9 mouse cellular contexts compared by ENCODE assay signal in the genomic region with DNA sequence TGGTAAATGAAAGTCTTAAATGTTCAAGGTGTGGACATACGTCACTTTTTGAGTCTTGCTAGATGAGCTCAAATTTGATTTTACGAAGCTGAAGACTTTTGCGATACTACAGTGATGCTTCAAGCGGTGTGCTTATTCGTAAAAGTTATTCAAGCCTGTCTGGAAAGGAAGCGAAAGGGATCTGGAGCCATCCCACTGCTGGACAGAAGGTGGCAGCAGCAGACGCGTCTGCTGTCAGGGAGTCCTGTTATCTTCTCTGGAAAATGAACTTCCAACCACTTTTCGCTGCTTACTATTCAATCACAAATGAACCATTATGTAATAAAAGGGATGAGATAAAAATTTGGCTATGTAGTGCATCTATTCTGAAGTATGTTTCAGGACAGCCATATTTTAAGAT.
A peak's percentile ranks its signal among the peaks of the same experiment; 100 is the strongest.
DNase-seq lines count a peak whose midpoint lies in the region; ATAC-seq and TF ChIP-seq lines count a peak whose summit lies in the region.
"Had no signal": no experiment of that assay in that cellular context is flagged by ENCODE, and none has a peak within 500 bp of the region (broad histone marks: within the 10 kb centered on the region; RNA-seq: fewer than 3 reads in every experiment).

No protein-coding gene starts in this region.

- H3K27me3 ChIP-seq in forebrain, embryonic 13.5 days: no peaks in the 10 kb centered on the region
- H3K27me3 ChIP-seq in liver, postnatal 0 days (ENCODE audit: insufficient read depth, low read length): no peaks in the 10 kb centered on the region
- H3K27me3 ChIP-seq: limb, embryonic 12.5 days had no signal

- no peak for TF ChIP-seq EP300 in liver, postnatal 0 days (IDR thresholded peaks at IDR 0.05; ENCODE audit: low read depth)

- H3K4me2 ChIP-seq in forebrain, embryonic 13.5 days: no peak overlapping the region
- H3K4me2 ChIP-seq in liver, postnatal 0 days (ENCODE audit: low read depth, low read length): no peak overlapping the region
- H3K4me2 ChIP-seq: limb, embryonic 12.5 days had no signal

- WGBS in forebrain, embryonic 13.5 days: 34% methylated on average over 9 of the region's 9 CpGs
- 36% methylated on average over 9 of the region's 9 CpGs for WGBS in liver, postnatal 0 days (ENCODE audit: insufficient replicate concordance)

- peak; percentile 73 for ATAC-seq in forebrain, embryonic 13.5 days
- no peak for ATAC-seq in liver, postnatal 0 days

- H3K4me1 ChIP-seq in forebrain, embryonic 13.5 days: no peaks in the 10 kb centered on the region
- H3K4me1 ChIP-seq in liver, postnatal 0 days (ENCODE audit: insufficient read depth): no peaks in the 10 kb centered on the region
- H3K4me1 ChIP-seq: limb, embryonic 12.5 days had no signal

- H3K36me3 ChIP-seq in forebrain, embryonic 13.5 days (ENCODE audit: poor library complexity, severe bottlenecking): 0 out of 2 replicates have a peak, but pooled peaks cover 7% of the 10 kb centered on the region
- H3K36me3 ChIP-seq in liver, postnatal 0 days (replicated peaks; ENCODE audit: insufficient read depth, low read length): no peaks in the 10 kb centered on the region
- H3K36me3 ChIP-seq: limb, embryonic 12.5 days had no signal

- H3K9me3 ChIP-seq in forebrain, embryonic 13.5 days (replicated peaks): no peaks in the 10 kb centered on the region
- no peaks in the 10 kb centered on the region for H3K9me3 ChIP-seq in liver, postnatal 0 days (ENCODE audit: low read length)
- H3K9me3 ChIP-seq: limb, embryonic 12.5 days had no signal

- peak; percentile 64 for TF ChIP-seq CTCF in liver, postnatal 0 days (IDR thresholded peaks at IDR 0.05; ENCODE audit: low read depth)

- H3K9ac ChIP-seq in forebrain, embryonic 13.5 days: no peak overlapping the region
- H3K9ac ChIP-seq in liver, postnatal 0 days (replicated peaks): no peak overlapping the region
- H3K9ac ChIP-seq: limb, embryonic 12.5 days had no signal

- no peak overlapping the region for H3K27ac ChIP-seq in forebrain, embryonic 13.5 days
- no peak overlapping the region for H3K27ac ChIP-seq in liver, postnatal 0 days (ENCODE audit: low read depth)
- H3K27ac ChIP-seq: limb, embryonic 12.5 days had no signal

- no peak overlapping the region for H3K4me3 ChIP-seq in forebrain, embryonic 13.5 days
- H3K4me3 ChIP-seq in liver, postnatal 0 days (ENCODE audit: low read depth, low read length): no peak overlapping the region
- H3K4me3 ChIP-seq: limb, embryonic 12.5 days had no signal

- DNase-seq in heart, postnatal 4 days: peak; percentile 42
- DNase-seq in heart, adult 8-10 months (ENCODE audit: low spot score): no peak
- peak; percentile 88 for DNase-seq in brain, adult 2 months (ENCODE audit: low read depth, low spot score)
- peak; percentile 42 to 46 for DNase-seq in kidney, postnatal 25 days
- peak; percentile 26 for DNase-seq in liver, postnatal 0 days
- DNase-seq in right cerebral cortex, adult 2 months (ENCODE audit: low spot score in 2 of 2): peak; percentile 84 to 86
- no peak for DNase-seq in spleen, postnatal 14 days (ENCODE audit: low spot score in 2 of 2)

Comparison
In these comparisons a context has a peak if more than half of its experiments do, and no peak if none do; other contexts are left out.
1. DNase-seq: peak in heart, postnatal 4 days (single experiment), brain, adult 2 months (single experiment), kidney, postnatal 25 days (2 of 2), liver, postnatal 0 days (single experiment) and right cerebral cortex, adult 2 months (2 of 2); none in heart, adult 8-10 months (single experiment) and spleen, postnatal 14 days (0 of 2).